Mouse (Mus musculus): ENCODE measurements at regions not wholly inside any gene's neighbourhood (a gene's known extent, or its start where the extent isn't known, plus 50 kb on each side); places are given as distances from the start of the nearest gene placed in this dataset.

DNA sequence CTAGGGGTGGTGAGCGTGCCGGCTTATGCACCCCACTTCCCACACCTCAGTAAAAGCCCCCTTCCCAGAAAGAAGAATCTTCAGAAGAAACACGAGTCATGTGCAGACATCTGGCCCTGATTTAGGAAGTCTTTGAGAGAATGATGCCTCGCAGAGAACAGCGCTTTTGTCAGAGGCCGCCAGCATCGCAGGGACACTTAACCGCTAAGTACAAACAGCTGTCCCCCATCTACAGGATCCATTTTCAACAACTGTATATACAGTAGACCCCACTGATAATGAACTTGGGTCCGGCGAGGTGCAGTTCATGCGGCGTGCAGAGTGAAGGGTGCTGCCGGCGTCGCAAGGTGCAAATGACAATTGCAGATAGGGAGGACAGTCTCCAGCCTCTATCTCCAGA lies 85.4 kb upstream of the Rbm19 start:
- no peak for DNase-seq

DNA sequence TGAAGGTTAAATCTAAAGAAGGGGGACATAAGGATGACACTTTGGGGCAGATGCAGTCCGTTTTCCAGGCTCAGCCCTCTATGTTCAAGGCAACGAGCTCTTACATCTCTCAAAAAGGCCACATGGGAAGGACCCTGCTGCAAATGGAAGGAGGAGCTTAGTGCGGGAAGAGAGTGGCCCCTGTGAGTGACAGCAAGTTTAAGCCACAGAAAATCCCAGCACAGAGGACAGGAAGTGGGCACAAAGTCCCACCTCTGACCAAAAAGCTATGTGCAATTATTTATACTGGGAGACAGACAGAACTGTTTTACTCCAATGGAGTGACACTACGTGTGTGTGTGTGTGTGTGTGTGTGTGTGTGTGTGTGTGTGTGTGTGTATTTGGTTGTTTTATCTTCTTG lies 84.7 kb upstream of the Rbm19 start:
- no peak for DNase-seq

DNA sequence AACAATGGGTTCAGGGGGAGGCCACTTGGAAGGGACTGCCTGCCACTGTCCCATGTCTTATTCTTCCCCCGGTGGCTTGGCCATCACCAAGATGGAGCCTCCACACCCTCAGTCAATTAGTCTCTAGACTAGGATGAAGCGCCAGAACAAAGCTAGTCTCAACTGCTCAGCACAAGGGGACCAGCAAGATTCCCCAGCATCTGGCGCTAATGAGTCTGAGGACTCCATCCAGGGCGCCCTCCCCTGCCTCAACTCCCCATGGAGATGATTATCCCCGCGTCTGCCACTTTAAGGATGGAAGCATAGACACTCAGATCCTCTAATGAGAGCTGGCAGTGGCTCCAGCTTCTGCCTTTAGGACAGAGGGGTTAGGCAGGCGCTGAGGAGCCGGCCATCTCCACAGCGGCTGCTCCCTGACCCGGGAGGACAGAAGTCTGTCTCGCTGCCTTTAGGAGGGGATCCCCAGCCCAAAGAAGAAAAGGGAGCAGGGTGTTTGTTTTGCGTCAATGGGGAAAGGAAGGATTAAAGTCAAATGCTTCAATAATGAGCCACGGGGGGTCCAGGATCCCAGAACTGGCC lies 81.7 kb upstream of the Rbm19 start:
- DNase-seq, result no peak

DNA sequence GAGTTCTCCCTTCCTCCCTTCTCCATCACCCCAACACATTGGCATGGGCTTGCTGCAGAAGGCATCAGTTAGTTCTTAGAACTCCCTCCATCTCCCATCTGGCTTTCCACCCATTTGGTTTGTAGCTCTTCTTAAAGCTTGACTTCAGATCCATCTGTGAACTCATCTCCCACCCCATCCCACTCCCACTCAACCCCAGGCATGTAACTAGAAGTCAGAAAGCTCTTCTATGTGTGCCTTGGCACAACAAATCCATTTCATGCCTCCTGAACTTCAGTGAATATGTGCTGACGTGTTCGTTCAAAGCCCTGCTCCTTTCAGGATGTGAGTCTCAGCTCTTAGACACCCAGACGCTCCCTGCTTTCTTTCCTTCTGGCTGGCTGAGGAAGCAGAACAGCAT lies 81.0 kb upstream of the Rbm19 start:
- no peak for DNase-seq

DNA sequence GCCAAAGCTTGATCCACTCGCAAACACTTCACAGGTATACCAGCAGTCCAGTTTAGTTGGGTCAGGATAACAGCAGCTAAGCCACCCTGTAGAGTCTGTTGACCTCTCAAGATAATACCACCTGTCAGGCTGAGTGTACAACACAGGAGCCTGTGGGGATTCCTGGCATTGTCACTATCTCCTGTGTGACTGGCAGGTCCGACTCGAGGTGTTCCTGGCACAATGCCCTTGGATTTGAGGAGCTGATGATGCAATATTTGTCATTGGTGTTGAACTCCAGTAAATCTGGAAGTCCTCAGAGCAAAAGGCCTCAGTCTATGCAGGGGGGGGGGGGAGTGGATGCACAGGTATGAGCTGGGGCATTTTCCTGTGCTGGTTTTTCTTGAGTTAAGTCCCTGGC lies 78.5 kb upstream of the Rbm19 start:
- DNase-seq, result no peak

DNA sequence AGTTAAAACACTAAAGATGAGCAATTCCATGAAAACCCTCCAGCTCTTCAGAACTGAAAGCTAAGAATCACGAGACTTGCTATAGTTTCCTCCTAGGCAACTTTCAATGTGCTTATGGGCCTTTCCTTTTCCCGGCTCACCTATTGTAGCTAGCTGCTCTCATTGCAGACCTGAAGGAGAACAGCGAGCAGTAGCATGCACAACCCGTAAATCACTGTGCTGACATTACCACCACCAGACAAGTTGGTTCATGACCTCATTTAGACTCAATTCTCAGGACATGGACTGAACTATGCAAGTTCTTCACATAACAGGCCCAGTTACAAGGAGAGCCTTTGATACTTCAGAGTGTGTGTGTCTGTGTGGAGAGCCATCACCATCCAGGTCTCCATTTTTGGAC lies 72.5 kb upstream of the Rbm19 start:
- no peak for DNase-seq

DNA sequence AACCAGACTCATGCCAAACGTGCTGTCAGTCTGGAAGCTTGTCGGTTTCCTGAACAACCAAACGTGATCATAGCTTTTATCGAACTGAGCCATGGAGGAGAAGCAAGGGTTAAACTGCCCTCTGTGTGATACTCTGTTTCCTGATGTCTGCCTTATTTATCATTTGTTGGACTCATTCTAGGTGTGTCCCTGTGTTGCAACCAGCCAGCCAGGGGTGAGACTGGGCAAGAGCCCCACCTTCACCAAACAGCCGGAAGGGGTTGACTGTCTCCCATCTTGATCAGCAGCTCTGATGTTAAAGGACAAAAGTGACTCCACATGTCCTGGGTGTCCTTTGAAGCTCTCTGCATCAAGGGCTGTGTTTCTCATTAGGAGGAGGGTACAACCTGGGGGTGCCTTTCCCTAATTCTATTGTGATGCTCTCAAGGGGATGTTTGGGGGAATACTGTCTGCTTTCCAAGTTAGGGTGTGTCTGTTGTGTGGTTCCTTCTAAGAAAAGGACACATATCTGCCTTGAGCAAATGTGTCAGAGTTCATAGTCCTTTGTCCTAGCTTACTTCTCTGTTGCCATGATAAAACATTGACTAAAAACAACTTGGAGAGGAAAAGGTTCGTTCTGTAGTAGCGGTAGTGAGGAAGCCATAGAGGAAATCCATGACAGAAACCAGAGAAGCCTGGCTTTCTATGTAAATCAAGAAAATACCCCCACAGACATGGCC lies 67.0 kb upstream of the Rbm19 start:
- no peak for DNase-seq

DNA sequence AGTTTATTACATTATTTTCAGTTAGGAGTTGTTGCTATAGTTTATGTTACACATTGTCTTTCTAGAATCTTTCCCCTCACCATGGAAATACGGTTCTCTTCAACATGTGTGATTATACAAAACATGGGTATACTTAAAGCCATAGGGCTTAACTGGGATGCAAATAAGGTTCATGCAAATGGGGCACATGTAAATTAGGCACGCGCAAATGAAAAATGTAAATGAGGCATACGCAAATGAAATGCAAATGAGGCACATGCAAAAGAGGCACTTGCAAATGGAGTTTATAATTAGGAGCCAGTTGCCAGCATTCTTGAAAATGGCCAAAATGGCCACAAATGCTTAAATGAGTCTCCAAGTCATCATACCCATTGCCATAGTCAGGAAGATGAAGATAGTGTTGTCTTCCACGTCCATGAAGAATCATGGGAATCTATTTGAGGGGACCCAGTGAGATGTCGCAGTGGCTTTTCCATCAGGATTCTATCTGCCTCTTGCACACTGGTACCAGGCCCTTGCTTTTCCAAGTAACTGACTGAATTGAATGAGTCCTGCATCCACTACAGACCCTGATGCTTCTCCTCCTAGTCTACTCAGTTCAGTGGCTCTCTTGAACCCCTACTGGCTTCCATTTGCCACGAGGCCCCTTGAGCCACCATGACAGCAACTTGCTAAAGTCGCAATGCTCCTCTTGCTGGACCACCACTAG lies 65.4 kb upstream of the Rbm19 start:
- no peak for DNase-seq

DNA sequence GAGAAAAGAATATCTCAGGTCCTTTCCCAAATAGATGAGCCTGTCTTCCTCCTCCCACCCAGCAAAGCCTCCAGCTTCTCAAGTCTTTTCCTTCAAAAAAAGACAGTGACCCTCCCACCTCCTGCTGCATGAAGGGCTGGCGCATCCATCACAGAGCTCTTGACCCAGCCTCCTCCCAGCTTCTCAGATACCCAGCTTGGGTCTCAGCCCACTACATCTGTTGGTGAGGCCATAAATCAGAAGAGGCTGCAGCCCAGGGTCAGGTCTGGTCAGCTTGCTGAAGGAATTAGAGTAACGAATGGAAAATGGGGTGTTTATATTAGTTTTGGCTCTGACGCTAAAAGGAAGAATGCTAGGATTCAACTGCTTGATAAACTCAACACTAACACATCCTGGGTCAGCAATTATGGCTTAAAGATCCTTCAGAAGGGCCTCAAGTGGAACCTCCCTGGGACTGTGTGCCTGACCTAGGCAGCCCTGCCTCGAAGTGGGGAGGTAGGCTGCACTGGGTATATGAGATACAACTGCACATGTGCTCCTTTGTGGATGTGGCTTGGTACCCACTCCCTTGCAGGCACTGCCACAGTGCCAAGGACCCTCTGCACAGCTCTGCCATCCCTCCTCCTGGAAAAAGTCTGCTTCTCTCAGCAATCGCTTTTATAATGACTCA lies 61.6 kb upstream of the Rbm19 start:
- no peak for DNase-seq

Measured in lung, adult 18-20 months (tissue).